Mouse (Mus musculus): Measurements from ENCODE around the gene Mapk1ip1l. TPM values are rescaled to one million over a fixed set of nuclear protein-coding genes. Genes with fewer than 3 reads are reported as not detected.

The Mapk1ip1l gene
- total RNA-seq (2021) = 10 to 100 TPM; 69.8 to 82.6 TPM
- long read RNA-seq, experiment 1, full-length matches to known transcripts = 8 of 10 reads
- long read RNA-seq, experiment 1, partial matches to known transcripts = 1 of 10 reads
- long read RNA-seq, experiment 1, other reads (novel, unspliced or antisense) = 1 of 10 reads
- long read RNA-seq, experiment 2, full-length matches to known transcripts = 4 of 18 reads
- long read RNA-seq, experiment 2, partial matches to known transcripts = 7 of 18 reads
- long read RNA-seq, experiment 2, other reads (novel, unspliced or antisense) = 7 of 18 reads

DNA sequence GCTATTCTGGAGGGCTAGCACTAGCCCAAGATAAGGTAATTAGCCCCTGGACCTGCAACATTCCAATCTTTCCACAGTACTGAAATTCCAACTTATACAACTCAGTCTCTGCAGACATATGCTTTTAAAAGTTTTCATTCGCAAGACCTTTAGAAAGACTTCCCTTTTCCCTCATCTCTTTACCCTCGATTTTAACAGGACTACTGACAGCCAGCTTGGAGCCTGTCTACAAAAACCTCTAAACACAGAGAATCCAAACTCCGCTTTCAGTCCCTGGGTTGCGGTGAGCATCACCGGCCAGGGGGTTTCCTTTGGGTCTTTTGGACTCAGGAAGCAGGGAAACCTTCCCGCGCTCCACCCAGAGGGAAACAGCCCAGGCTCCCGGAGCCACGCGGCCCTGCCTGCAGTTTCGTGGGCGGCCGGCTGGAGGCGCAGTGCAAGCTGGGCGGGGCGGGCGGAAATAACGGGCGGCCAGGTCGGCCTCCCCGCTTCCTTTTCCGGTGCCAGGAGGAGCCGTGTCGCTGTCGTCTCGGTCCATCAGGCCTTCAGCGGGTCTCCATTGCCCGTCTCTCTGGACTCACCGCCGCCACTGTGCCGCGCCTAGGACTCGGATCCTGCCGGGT lies at the start of gene Mapk1ip1l:
TSS of gene Mapk1ip1l (plus strand) at position 482 of the 623 bp plus-strand sequence.
- peak; percentile 96 for DNase-seq (ENCODE audit: low spot score in 2 of 2)

DNA sequence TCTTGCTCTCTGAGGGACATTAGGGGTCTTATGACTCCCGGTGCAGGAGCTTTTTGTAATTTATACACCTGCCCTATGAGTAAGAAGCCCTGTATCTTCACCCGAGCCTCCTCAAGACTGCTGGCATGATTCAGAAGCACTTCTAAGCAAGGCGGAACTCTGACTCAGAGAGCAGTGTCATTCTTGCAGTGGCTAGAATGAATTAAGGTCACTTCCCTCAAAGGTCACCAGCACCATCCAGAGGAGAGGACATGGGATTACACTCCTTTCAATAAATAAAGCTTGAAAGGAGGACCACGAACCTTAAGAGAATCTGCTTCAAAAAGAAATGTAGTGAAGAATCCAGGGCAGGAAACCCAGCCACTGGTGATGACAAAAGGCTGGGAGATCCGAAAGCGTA lies 48.2 kb upstream of the Mapk1ip1l start:
- DNase-seq (ENCODE audit: low spot score in 2 of 2) = peak in 1 of 2 experiments; percentile 24

- no peak for DNase-seq (ENCODE audit: low spot score in 2 of 2)
Measured at GRCm38 (mm10) chr14:47264866-47265265, 33.2 kb upstream of the Mapk1ip1l start.

DNA sequence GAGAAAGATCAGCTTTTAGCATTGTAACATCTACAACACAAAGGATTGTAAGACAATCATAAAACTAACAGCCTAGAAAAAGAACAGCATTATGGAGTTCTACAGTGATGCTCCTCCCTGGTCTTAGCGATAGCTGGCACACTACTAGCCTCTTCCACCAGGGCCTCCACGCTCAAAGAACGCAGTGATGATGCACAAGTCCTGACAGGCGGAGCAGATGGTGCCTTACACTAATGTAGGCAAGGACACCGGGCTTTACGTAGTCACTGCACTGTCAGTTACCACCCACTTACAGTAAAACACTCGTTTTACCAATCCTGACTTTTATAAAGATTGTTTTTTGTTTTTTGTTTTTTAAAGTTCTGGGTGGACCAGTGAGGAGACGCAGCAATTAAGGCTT lies 32.2 kb upstream of the Mapk1ip1l start:
- no peak for DNase-seq (ENCODE audit: low spot score in 2 of 2)

DNA sequence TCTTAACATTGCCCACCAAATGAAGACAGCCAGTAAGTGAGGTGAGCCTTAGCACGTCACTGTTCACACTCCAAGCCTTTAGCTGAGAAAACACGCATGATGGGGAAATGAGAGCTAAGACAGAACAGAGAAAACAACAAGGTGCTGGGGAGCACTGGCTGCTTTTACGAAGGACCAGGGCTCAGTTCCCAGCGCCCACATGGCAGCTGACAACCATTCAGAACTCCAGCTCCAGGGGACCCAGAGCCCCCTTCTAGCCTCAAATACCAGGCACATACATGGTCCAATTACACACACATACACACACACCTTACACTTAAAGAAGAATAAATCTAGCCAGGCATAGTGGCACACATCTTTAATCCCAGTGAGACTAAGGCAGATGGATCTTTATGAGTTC lies 29.0 kb upstream of the Mapk1ip1l start:
- no peak for DNase-seq (ENCODE audit: low spot score in 2 of 2)

DNA sequence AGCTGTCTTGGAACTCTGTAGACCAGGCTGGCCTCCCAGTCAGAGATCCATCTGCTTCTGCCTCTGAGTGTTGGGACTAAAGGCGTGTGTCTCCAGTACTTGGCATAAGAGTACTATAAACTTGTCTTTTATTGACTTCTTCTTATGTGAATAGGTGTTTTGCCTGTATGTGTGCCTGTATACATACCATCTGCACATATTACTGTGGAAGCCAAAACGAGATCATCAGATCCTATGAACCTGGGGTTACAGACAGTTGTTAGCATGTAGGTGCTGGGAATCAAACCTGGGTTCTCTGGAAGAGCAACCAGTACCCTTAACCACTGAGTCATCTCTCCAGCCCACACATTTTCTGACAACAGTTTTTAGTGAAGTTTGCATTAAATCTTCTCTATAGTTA lies 28.4 kb upstream of the Mapk1ip1l start:
- no peak for DNase-seq (ENCODE audit: low spot score in 2 of 2)

- no peak for DNase-seq (ENCODE audit: low spot score in 2 of 2)
Measured at GRCm38 (mm10) chr14:47273751-47274150, 24.3 kb upstream of the Mapk1ip1l start.

- no peak for DNase-seq (ENCODE audit: low spot score in 2 of 2)
Measured at GRCm38 (mm10) chr14:47275417-47275816, 22.6 kb upstream of the Mapk1ip1l start.

DNA sequence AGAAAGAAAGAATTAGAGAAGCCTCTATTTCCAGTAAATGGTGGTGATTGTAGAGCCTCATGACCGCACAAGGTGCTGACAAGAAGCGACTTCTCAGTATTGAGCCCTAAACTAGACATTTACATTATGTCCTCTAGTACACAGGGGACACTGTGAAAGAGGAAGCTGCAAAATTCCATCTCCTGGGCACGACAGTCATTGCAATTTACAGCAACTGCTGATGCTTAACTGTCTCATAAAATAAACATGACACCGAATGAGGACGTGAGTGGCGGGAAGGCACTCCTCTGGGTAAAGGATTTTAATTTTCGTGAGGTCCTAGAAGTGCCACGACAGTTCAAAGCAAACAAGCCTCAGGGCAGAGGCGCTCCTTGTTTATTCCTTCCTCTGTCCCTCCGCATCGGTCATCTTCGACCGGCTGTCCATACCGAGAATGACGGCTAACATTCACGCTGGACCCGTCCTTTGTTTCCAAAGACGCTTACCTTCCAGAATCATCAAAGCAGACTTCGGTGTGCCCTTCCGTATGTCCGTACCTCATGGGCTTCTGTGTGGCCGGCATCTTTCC lies 21.9 kb upstream of the Mapk1ip1l start:
- peak in 1 of 2 experiments; percentile 12 for DNase-seq (ENCODE audit: low spot score in 2 of 2)

DNA sequence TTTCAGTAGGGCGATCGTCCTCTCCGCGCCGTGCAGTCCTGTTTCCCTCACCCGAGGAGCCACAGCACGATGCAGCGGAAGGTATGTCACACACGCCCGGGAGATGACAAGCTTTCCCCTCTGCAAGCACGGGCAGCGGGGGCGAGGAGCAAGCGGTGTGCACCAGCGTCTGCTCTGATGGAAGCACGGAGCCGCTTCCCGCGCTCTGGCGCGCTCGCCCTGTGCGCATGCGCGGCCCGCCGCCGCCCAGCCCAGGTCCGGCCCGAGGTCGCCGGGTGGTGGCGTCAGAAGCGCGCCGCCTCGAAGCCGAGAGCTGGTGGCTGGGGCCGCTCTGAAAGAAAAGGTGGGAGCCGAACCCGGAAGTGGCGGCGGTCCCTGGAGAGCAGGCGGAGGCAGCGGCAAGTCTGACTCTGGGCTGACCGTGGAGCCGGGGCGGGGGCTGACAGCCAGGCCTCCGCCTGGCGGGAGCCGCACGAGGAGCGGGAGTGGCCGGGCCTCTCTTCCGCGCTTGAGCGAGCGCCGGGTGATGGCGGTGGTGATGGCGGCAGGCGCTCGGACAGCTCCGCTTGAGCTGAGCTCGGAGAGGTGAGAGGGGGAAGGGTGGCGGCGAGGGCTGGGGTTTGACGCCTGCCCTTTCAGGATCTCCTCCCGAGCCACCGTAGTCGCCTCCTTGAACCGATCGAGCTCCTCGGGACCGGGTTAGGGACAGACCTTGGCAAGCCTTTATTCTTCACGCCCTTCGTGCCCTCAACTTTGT lies 21.3 kb upstream of the Mapk1ip1l start, which contains the start of the genes Wdhd1 and Socs4:
TSS of gene Wdhd1 (minus strand) at position 221 of the 757 bp plus-strand sequence.
TSS of gene Socs4 (plus strand) at position 295 of the 757 bp plus-strand sequence.
- peak; percentile 96 for DNase-seq (ENCODE audit: low spot score in 2 of 2)

- DNase-seq (ENCODE audit: low spot score in 2 of 2) = no peak
Measured at GRCm38 (mm10) chr14:47279058-47279457, 19.0 kb upstream of the Mapk1ip1l start.

DNA sequence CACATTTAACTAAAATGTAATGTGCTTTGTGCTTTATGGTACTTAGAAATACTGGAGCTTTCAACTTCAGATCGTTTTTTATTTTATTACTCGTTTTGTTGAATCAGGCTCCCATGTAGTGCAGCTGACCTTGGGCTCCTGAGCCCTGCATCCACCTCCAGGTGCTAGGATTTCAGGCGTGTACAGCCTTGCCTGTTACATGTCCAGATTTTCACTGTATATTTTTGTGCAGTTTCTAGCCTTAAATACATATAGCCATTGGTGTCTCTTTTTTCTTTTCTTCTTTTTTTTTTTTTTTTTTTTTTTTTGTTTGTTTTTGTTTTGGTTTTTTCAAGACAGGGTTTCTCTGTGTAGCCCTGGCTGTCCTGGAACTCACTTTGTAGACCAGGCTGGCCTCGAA lies 16.5 kb upstream of the Mapk1ip1l start:
- no peak for DNase-seq (ENCODE audit: low spot score in 2 of 2)

- no peak for DNase-seq (ENCODE audit: low spot score in 2 of 2)
Measured at GRCm38 (mm10) chr14:47283568-47283967, 14.5 kb upstream of the Mapk1ip1l start.

- no peak for DNase-seq (ENCODE audit: low spot score in 2 of 2)
Measured at GRCm38 (mm10) chr14:47285271-47285670, 12.8 kb upstream of the Mapk1ip1l start.

DNA sequence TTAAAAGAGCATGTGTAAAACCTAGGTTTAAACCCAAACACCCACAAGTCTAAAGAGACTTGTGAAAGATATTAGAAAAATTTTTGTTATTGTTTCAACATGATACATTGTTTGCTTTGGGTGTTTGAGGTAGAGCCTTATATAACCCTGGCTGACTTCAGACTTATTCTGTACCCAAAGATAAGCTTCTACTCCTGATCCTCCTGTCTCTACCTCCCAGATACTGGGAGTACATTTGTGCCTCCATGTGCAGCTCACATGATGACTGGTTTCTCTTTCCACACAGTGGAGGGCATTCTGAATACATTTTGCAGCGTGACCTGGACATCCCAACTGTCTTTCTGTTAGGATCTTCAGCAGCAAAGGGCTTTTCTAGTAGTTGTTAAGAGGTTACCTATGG lies 11.9 kb upstream of the Mapk1ip1l start:
- no peak for DNase-seq (ENCODE audit: low spot score in 2 of 2)

GRCm38 (mm10) chr14:47287021-47287420 lies 11.0 kb upstream of the Mapk1ip1l start:
- DNase-seq (ENCODE audit: low spot score in 2 of 2) = no peak

- no peak for DNase-seq (ENCODE audit: low spot score in 2 of 2)
Measured at GRCm38 (mm10) chr14:47291772-47292171, 6.3 kb upstream of the Mapk1ip1l start.

DNA sequence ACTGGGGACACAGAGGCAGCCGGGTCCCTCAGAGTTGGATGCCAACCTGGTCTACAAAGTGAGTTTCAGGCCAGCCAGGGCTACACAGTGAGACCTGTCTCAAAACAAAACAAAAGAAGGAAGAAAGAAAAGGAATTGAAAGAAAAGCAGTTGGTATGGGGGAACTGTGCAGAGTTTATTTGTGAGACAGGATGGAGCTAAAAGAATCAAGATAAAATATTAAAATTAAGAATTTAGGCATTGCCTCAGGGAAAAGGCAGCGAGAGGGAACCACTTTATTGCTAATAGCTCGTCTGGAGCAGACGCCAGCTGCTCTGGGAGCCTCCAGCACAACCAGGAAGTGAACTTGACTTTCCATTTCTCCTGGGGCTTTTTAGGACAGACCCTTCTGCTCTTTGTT lies 3.9 kb upstream of the Mapk1ip1l start:
- DNase-seq (ENCODE audit: low spot score in 2 of 2) = no peak

- no peak for DNase-seq (ENCODE audit: low spot score in 2 of 2)
Measured at GRCm38 (mm10) chr14:47296232-47296631, 1.8 kb upstream of the Mapk1ip1l start.

GRCm38 (mm10) chr14:47298408-47298792 lies 334 bp downstream of the Mapk1ip1l start:
- no peak for DNase-seq (ENCODE audit: low spot score in 2 of 2)

- peak; percentile 26 to 31 for DNase-seq (ENCODE audit: low spot score in 2 of 2)
Measured at GRCm38 (mm10) chr14:47298819-47299261, 774 bp downstream of the Mapk1ip1l start.
